Mouse (Mus musculus): ENCODE results near the gene Rbm18.
A peak's percentile ranks its signal among the peaks of the same experiment; 100 is the strongest.
"Not testable (repeated sequence)": the region's sequence is repeated elsewhere in the genome, so short reads cannot be mapped to it uniquely, and the experiment has no call there.

Rbm18 gene

DNA sequence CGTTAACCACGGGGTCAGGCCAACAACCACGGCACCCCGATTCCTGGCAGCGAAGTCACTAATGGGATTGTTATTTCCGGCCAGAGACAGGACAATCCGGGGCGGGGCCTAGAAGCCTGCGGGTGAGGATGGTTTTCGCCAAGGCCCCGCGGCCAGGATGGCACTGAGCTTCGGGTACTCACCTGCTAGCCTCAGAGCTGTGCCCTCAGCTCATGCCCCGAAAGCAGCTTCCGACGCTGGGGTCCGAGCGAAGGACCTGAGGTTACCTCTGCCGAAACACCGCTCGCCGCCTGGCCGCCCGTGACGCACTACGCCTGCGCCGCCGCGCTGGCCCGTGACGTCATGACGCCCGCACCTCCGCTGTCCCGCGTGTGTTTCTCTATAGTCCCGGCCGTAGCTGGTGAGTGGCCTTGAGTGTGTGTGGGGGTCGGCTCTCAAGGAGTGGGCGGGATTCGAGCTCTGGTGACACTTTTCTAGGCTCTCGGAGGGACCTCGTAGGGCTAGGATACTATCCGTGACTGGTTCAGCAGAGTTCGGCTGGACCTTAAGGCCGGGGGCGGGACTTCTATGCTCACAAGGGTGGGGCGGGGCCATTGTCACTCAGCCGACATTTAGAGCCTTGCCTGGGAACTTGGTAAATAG lies at the start of gene Rbm18, which contains the start of gene Mrrf:
Rbm18 (minus strand) TSS at position 474 of the 642 bp plus-strand sequence.
Mrrf (plus strand) TSS at position 90 of the 642 bp plus-strand sequence.
- DNase-seq (ENCODE audit: low spot score): peak; percentile 95

GRCm38 (mm10) chr2:36184876-36185275 lies 48.3 kb upstream of the Rbm18 start:
- DNase-seq (ENCODE audit: low spot score): no peak

DNA sequence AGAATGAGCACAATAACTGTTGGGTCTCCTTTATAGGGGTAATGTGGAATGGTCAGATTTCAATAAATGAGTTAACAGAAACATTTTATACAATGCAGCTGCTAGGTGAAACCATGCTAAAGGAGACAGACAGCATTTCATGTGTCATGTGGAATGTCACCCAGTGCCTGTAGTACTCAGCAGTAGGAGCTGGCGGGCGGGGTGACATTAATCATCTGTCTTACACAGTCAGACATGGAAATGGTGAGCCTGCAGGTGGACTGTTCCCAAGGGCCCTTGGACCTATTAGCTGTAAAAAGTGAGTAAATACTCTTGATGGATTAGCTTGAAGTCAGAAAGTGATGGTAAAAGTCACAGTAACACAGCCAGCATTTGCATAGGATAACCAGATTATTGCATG lies 47.6 kb upstream of the Rbm18 start:
- no peak for DNase-seq (ENCODE audit: low spot score)

DNA sequence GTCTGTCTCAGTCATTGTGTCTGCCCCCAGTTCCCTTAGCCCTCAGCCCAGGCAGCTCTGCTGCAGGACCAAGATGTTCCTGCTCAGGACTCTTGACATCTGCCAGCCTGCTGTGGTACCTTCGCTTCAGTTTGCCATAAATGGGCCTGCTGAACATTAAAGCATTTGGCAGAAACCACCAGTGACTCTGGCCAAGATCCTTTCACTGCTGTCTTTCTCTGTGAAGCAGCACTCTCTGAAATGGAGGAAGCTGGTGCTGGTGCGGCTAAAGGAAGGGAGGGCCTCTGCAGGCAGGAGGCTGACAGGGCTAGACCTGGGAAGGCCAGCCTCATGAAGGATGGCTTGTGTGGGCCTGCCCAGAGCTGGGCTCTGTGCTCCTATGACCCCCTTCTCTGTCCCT lies 46.7 kb upstream of the Rbm18 start:
- no peak for DNase-seq (ENCODE audit: low spot score)

GRCm38 (mm10) chr2:36181587-36182368 lies 45.2 kb upstream of the Rbm18 start:
- not testable (repeated sequence) for DNase-seq (ENCODE audit: low spot score)

DNA sequence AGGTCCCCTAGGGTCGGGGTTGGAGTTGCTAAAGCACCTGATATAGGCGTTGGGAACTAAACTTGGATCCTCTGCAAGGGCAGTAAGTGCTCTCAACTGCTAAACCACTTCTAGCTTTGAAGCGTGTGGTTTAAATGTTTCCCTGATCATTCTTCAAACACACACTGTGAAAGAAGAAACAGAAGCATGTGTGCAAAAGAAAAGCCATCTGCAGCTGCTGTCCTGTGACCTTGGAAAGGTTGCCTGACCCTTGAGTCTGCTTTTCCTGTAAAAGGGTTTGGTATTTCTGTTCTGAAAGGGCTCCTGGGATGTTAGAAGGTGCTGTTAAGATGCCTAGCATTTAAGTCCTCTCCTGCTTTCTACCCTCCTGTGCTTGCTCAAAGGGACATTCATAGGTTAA lies 42.9 kb upstream of the Rbm18 start:
- no peak for DNase-seq (ENCODE audit: low spot score)

DNA sequence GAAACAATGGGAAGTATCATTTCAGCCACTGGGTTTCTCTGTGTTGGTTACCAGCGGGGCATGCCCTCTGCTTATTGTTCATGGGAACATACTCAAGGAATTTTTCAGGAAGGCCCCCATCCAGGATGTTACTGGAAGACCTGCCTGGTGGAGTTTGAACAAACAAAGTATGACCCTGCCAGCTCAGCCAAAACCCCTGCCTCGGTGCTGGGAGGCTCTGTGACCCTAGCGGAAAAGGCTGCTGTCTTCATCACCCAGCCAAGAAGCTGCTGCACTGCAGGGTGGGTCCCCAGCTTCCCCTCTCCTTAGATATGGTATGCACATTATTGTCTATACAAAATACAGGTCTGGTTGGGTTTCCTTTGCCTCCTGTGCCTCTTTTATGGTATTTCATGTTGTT lies 36.0 kb upstream of the Rbm18 start:
- DNase-seq (ENCODE audit: low spot score): no peak

DNA sequence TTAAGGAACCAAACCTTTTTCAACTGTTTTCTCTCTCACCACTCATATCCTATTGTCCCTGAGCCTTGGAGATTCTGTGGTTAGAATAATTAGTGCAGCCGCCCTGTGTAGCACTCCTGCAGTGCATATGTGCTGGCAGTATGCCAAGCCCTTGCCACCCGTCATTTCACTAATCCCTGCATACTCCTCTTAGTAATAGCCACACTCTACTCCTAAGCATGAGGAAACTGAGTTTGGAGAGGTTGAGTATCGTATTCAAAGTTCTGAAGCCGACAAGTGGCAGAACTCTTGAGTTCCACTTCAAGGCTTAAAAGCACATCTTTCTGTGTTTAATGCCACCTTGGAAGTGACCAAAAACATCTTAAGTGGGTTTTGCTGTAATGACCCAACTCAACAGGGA lies 35.6 kb upstream of the Rbm18 start:
- no peak for DNase-seq (ENCODE audit: low spot score)

GRCm38 (mm10) chr2:36169176-36169575 lies 32.6 kb upstream of the Rbm18 start:
- no peak for DNase-seq (ENCODE audit: low spot score)

GRCm38 (mm10) chr2:36167990-36168618 lies 31.5 kb upstream of the Rbm18 start:
- no peak for DNase-seq (ENCODE audit: low spot score)

DNA sequence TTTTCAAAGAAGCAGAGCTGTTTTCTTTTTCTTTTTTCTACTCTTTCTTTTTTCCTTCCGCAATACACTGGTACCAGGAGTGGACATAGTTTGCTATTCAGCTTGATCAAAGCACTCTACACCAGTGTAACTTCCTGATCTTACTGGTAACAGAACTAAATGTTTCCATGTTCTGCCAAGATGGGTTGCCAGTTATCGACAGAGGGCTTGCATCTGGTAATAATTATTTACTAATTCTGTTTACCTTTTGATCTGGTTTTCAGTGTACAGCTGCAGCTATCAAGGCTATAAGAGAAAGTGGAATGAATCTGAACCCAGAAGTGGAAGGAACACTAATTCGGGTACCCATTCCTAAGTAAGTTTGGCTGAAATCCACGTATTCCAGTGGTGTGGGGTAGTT lies 22.8 kb upstream of the Rbm18 start:
- no peak for DNase-seq (ENCODE audit: low spot score)

DNA sequence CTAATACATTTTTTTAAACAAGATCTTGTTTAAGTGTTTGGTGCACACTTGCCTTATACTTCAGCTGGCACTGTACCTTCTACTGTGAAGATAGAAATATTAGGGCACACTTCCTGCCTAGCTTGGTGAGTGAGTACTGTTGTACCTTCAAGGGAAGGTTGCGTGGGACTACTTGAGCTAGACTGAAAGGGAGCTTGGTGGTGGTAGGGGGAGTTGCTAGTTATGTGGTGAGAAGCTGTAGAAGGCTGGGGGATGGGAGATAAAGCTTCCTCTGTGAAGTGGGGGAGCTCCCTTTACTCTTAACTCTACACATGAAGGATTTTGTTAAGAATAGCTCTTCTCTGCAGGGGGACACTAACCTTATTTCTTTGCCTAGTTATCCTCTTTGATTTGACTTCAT lies 20.9 kb upstream of the Rbm18 start:
- no peak for DNase-seq (ENCODE audit: low spot score)

- DNase-seq (ENCODE audit: low spot score): not testable (repeated sequence)
Measured at GRCm38 (mm10) chr2:36152401-36152800, 15.8 kb upstream of the Rbm18 start.

DNA sequence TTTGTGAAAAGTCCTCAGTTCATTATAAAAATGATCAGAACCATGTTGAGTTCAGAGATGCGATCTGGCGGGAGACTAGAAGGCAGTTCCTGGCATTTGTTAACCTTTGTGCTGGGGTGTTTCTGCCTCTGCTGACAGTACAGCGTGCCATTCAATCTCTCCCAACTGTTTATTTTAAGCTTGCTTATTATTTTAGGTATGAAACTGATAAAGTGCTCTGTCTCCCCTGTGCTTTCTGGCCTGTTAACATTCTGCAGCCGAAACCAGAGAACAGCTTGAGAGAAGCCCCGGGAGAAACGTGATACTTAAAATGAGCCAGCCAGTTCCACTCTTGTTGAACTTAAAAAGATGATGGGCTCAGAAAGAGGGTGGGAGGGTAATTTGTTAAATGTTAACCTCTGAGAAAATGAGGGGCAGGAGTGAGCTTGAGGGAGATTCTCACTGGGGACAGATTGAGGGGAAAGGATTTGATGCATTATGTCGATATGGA lies 12.3 kb upstream of the Rbm18 start:
- DNase-seq (ENCODE audit: low spot score): no peak

DNA sequence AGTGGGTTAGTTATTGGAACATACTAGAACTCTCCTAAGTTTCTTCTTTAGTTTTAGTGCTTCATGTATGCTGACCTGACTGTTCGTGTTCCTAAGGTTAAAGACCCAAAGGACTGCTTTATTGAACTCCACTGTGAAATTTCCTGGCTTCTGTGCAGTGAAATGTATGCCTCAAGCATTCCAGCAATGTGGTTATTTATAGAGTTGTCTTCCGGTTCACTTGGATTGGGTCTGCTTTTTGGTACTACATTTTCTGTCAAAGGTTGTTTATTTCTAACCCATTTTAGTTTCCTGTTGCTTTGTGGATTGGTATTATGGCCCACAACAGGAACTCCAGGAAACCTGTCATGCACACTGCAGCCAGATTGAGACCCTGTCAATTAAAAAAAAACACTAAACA lies 2.5 kb upstream of the Rbm18 start:
- DNase-seq (ENCODE audit: low spot score): no peak

GRCm38 (mm10) chr2:36135887-36136286 lies 686 bp downstream of the Rbm18 start:
- no peak for DNase-seq (ENCODE audit: low spot score)

DNA sequence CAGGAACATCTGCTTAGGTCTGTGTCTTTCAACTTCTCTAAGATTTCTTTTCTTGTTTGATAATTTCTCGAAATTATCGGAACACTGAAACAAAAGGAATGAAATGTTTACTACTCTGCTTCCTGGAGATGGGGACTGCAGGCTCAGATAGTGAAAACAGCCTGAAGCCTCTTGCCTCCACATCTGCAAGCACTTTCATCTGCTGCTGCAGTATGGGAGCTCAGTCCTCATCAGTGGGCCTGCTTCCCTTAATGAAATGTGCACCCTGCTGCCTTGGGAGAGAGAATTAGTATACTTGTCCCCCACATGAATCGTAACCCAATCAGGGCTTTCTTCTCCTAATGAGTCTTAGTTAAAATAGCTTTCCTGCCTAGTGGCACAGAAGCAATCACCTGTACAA lies 7.5 kb downstream of the Rbm18 start:
- DNase-seq (ENCODE audit: low spot score): no peak

GRCm38 (mm10) chr2:36127973-36128372 lies 8.6 kb downstream of the Rbm18 start:
- DNase-seq (ENCODE audit: low spot score): no peak

DNA sequence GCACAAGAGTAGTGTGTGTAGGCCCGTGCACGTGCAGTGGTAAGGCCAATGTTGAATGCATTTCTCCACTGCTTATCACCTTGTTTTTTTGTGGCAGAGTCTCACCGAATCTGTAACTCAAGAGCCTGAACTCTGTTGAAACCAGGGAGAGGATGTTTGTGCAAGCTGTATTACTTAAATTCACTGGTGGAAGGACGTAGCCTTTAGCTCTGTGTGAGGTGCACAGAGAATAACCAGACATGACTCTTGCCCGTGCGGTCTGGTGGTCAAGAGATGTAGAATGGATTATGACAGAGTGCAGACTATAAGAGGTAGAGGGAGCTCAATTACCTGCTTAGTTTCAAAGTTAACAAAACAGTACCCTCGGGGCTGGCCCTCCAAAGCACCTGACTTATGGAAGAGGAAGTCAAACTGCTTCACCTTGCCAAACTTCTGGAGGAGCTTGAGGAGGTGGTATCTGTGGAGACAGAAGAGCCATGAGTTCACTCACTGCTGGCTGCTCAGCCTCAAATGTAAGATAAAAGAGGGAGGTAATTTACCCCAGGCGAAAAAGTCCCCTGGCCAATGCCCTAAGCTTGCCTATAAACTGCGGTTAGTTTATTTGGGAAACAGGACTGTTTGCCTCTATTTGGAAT lies 9.7 kb downstream of the Rbm18 start:
- DNase-seq (ENCODE audit: low spot score): no peak

GRCm38 (mm10) chr2:36112632-36113031 lies 23.9 kb downstream of the Rbm18 start:
- DNase-seq (ENCODE audit: low spot score): no peak

GRCm38 (mm10) chr2:36108615-36109014 lies 28.0 kb downstream of the Rbm18 start:
- DNase-seq (ENCODE audit: low spot score): no peak

DNA sequence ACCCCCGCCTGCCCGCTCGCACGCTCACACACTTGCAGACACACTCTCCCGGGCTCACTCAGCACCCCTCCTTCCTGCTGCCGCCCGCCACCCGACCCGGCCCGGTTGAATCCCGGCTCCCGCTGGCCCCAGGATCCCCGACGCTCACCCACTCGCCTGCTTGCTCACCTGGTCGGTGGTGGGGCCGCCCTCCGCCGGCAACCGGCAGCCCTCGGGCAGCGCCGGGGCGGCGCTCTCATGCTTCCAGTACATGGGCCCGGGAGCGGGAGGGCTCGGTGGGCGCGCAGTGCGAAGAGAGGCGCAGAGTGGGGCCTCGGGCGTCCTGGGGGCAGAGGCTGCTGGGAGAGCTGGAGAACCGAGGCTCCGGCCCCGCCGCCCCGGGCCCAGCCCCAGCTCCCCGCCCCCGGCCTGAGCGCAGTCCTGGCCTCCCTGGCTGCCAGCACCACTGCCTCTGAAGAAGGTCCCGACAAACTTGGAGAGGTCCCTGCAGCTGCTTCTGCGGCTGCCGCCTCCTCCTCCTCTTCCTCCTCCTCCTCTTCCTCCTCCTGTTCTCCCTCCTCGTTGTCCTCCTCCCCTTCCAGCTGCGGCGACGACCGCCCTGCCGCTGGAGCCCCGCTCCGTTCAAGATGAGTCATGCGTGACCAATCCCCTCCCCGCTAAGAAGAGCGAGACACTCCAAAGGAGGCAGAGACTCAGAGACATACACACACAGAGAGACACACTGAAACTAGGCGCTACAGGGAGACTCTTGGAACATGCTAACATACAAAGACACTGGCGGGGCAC lies 31.4 kb downstream of the Rbm18 start, which contains the start of gene Lhx6:
Lhx6 (minus strand) TSS at position 453 of the 786 bp plus-strand sequence.
- peak; percentile 39 for DNase-seq (ENCODE audit: low spot score)
